Mouse (Mus musculus) adrenal gland, adult 2 months (tissue): ENCODE data around the gene Calr4. TPM values are rescaled to one million over a fixed set of nuclear protein-coding genes. Genes with fewer than 3 reads are reported as not detected.

ENCODE experiments used
- DNase-seq: peaks from one replicate; pipeline ENCODE4 v3.0.0; 2021
- polyA plus RNA-seq: library from polyadenylated mRNA; depleted of rRNA; stranded (reverse); fragments of >200 nt; gene quantifications from 2 replicates; pipeline ENCODE4 v1.2.3, GENCODE M21; 2012
- total RNA-seq, 2 experiments: library from RNA; stranded (reverse); gene quantifications; 2 replicates each; pipeline ENCODE4 v1.2.3; 2021

The Calr4 gene
- total and polyA plus RNA-seq, 3 experiments: 0.24 to 1.5 TPM; not detected in 1

- DNase-seq: no peak
These were observed 2.0 kb downstream of the Calr4 start for GRCm38 (mm10) chr4:109236186-109236879.

DNA sequence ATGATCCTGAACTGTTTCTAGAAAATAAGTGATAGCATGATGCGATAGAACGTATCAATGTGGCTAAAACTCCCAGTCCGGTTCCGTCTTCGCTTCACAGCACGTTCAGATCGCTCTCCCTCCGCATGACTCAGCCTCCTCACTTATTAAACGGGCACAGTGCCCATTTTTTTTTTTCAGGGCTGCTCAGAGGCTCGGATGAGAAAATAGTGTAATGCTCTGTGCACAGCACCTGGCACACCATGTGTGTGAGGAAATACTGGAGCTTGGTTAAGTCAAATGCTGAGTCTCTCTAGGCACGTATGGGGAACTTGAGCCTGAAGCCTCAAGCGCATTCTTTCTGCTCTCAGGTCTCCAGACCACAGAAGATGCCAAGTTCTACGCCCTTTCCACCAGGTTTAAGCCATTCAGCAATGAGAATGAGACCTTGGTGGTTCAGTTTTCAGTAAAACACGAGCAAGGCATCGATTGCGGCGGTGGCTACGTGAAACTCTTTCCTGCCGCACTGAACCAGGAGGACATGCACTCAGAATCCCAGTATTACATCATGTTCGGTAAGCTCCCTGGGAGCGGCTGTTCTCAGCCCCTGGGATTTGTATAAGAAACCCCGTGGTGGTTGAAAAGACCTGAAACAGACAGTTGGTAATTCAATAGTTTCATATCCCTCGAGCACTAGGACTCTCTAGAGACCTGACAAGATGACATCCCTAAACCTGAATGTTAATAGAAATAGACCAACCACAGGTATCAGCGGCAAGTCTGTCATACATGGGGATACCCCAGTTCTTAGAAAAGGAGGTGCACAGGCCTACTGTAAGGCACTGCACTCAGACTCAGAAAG, 4.4 kb downstream of the Calr4 start:
- peak; percentile 77 for DNase-seq

- no peak for DNase-seq
These were observed 6.9 kb downstream of the Calr4 start for GRCm38 (mm10) chr4:109241221-109241620.

DNA sequence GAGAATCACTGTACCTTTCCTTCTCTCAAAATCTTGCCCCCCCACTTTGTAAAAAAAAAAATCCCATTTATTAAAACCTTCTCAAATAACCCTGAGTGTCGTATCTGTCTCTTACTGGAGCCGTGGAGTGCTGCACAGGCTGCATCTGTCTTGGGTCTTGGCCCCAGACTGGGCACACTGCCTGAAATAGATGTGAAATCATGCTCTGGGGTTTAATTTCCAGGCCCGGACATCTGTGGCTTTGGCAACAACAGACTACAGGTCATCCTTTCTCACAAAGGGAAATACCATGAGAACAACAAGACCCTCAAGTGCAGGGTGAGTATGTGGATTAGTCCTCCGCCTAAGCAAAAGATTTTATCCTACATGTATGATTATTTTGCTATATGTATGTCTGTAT, 7.6 kb downstream of the Calr4 start:
- DNase-seq: peak; percentile 44

DNA sequence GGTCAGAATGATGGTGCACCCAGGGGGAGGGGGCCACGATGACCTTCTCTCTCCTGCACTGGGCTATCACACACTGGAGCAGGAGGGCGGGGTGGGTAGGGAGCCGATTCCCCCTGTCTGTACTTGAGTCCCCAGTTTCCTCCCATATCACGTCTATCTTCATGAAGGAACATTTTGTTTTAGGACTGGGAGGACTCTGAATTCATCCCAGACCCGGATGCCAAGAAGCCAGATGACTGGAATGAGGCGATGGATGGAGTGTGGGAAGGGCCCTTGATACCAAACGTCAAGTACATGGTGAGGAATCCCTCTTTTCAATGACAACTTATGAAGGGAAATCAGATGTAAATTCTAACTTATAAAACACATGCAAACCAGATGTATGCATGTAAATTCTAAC, 10.2 kb downstream of the Calr4 start:
- no peak for DNase-seq

GRCm38 (mm10) chr4:109245016-109245620, 10.8 kb downstream of the Calr4 start:
- no peak for DNase-seq

DNA sequence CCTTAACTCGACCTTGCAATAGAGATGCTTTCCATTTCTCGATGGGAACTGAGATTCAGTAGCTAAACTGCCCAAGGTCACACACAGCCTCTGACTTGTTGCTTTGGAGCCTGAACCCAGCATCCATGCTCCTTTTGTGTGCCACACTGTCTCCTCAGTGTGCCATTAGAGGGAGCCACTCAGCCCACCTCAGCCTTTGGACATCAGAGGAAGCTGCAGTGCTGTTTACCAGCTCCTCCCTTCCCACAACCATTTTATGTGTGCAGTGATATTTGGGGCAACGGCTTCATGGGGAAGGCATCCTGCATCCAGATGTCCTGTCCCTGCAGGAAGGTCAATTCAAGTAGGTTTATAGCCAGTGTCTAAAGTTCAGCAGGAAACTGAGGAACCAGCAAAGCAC, 17.3 kb downstream of the Calr4 start:
- peak; percentile 57 for DNase-seq

- DNase-seq: no peak
These were observed 17.9 kb downstream of the Calr4 start for GRCm38 (mm10) chr4:109252199-109252598.

- DNase-seq: no peak
These were observed 19.4 kb downstream of the Calr4 start for GRCm38 (mm10) chr4:109253664-109254151.

- DNase-seq: no peak
These were observed 20.2 kb downstream of the Calr4 start for GRCm38 (mm10) chr4:109254511-109254910.

GRCm38 (mm10) chr4:109255321-109255720, 21.0 kb downstream of the Calr4 start:
- DNase-seq: no peak

DNA sequence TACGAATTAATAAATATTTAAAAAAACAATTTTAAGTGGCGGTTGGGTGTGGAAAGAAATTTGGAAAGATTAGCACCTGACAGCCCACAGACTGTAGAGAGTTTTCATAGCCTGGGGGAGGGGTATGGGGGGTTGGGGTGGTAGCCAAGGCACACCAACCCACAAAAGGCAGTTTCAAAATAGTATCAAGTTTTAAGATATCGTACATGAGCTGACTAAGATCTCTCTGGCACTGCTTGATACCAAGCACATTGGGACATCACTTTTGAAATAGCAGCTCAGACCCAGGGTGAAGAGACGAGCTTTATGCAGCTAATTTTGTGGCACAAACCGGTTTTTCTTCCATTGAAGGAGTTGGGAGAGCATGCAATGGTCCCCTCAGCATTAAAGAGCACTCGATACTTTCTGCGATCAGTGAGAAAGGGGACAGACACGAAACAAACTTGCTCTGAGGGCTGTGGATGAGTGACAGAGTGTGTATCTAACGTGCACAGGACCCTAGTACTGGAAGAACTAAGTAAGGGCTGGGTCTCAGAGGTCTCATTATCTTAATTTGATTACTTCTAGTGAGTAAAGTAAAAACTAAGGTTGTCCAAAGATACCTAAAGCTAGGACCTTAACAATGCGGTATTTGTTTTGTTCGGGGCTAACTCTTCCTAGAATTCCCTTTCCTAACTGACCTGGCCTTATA, 21.6 kb downstream of the Calr4 start:
- DNase-seq: no peak

- DNase-seq: no peak
These were observed 22.5 kb downstream of the Calr4 start for GRCm38 (mm10) chr4:109256791-109257190.

- no peak for DNase-seq
These were observed 23.4 kb downstream of the Calr4 start for GRCm38 (mm10) chr4:109257639-109258038.

- DNase-seq: no peak
These were observed 27.8 kb downstream of the Calr4 start for GRCm38 (mm10) chr4:109262068-109262467.

- peak; percentile 60 for DNase-seq
These were observed 31.8 kb downstream of the Calr4 start for GRCm38 (mm10) chr4:109266056-109266455.

GRCm38 (mm10) chr4:109266744-109267143, 32.5 kb downstream of the Calr4 start:
- no peak for DNase-seq

DNA sequence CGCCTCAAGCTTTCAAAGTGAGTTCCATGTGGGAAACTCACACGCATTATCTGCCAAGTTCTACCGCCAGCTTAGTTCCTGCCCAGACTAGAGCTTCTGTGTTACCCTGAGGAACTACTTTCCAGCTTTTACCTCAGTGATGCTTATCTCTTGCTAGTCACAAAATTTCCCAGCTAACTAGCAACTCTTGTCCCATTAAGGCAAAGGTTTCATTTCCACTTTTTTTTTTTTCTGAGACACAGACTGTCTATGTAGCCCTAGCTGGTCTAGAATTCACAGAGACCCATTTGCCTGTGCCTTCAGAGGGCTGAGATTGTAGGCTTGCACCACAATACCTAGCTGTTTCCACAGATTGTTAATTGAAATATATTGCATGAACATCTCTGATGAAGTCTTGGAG, 33.2 kb downstream of the Calr4 start:
- no peak for DNase-seq

DNA sequence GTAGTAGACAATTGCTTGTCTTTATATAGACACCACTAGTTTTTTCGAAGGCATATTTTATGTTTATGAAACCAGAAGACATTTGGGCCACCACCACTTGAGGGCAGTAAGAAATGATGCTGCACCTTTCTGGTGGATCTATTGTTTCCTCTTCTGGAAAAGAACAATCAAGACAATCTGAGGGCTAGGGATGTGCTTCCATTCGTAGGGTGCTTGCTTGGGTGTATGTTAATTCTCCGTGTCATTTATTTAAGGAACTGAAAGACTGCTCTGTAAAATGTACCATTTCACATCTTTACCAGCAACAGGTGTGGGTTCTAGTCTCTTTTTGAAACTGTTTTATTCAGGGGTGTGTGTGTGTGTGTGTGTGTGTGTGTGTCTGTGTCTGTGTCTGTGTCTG, 34.6 kb downstream of the Calr4 start:
- DNase-seq: no peak

DNA sequence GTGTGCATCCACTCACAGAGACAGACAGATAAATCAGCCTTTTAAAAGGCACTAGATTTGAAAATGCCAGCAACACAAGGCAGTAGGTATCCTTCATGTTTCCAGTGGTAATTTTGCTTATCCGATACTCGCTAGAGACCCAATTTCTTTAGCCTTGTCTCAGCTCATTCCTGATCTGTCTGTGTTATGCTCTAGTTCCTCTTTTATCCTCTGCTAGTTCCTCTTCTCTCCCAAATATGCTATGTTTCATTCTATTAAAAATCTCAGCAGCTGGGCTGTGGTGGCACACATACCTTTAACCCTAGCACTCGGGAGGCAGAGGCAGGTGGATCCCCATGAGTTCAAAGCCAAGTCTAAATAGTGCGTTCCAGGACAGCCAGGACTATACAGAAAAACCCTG, 37.5 kb downstream of the Calr4 start:
- no peak for DNase-seq

DNA sequence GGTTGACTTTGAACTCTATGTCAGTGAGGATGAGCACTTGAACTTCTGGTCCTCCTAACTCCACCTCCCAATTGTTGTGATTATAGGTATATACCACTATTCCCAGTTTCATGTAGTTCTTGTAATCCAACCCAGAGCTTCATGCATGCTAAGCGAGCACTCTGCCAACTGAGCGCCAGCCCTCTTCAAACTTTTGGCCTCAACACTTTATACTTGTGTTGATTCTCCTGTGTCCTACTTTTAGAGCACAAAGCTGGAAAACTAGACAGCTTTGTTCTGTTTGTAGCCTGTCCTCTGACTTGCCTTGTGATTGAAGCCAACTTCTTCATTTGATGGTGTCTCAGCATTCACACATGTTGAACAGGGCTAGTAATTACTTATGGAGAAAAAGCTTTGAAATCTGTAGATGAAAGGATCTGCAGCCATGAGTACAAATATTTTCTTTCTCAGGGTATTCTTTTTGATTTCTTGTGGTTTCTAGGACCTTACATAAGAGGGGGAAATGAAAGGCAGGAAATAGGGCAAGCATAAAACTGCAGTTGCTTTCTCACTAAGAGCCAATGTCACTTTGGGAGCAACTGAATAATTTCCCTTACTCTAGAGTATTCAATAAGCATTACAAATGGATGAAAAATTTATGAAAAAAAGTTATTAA, 39.4 kb downstream of the Calr4 start:
- no peak for DNase-seq
